Mouse (Mus musculus) hindbrain, postnatal 0 days (tissue): Measurements from ENCODE around the gene Ptprs. TPM values are rescaled to one million over a fixed set of nuclear protein-coding genes. Genes with fewer than 3 reads are reported as not detected.
A peak's percentile ranks its signal among the peaks of the same experiment; 100 is the strongest.

Source experiments
- ATAC-seq: fragments of 200-750 bp; cut with Nextera tagmentation; 2 replicates; pipeline ENCODE4 v1.8.0; 2017; ENCODE audit warnings: mild to moderate bottlenecking, moderate TSS enrichment, moderate library complexity
- DNase-seq: peaks from one replicate; pipeline ENCODE4 v3.0.0-alpha.2; 2015; ENCODE audit warnings: low spot score
- H3K27ac ChIP-seq: fragments of 300-500 bp; sonication (generic); 2 replicates; pipeline ENCODE4 v1.5.1; 2014; ENCODE audit warnings: mild to moderate bottlenecking
- H3K27me3 ChIP-seq: fragments of 300-500 bp; sonication (generic); 2 replicates; pipeline ENCODE4 v1.6.1; 2014; ENCODE audit warnings: low read length, mixed read lengths; ENCODE audit not compliant: insufficient read depth
- H3K36me3 ChIP-seq: fragments of 300-500 bp; sonication (generic); 2 replicates; pipeline ENCODE4 v1.6.1; 2014; ENCODE audit warnings: low read length, mixed read lengths; ENCODE audit not compliant: insufficient read depth
- H3K4me1 ChIP-seq: fragments of 300-500 bp; sonication (generic); 2 replicates; pipeline ENCODE4 v1.6.1; 2014; ENCODE audit warnings: antibody characterized with exemption, low read length, mixed read lengths; ENCODE audit not compliant: insufficient read depth
- H3K4me2 ChIP-seq: fragments of 300-500 bp; sonication (generic); 2 replicates; pipeline ENCODE4 v1.6.1; 2014; ENCODE audit warnings: low read depth, mild to moderate bottlenecking, low read length, moderate library complexity, mixed read lengths
- H3K4me3 ChIP-seq: fragments of 300-500 bp; sonication (generic); 2 replicates; pipeline ENCODE4 v1.5.1; 2014; ENCODE audit warnings: low read length
- H3K9ac ChIP-seq: fragments of 300-500 bp; sonication (generic); replicated peaks from 2 replicates; pipeline ENCODE4 v1.6.1; 2014; ENCODE audit warnings: mild to moderate bottlenecking, low read length, moderate library complexity, mixed read lengths
- H3K9me3 ChIP-seq: fragments of 300-500 bp; sonication (generic); 2 replicates; pipeline ENCODE4 v1.6.1; 2016; ENCODE audit warnings: low read length, mixed read lengths
- CTCF ChIP-seq: IDR thresholded peaks from 2 replicates; pipeline ENCODE4 v1.5.1; 2016; ENCODE audit warnings: antibody characterized with exemption, control low read depth, low read depth
- WGBS: fragments of 180-500 bp; shearing (Covaris S2); extraction: QIAGEN DNeasy Blood & Tissue Kit; methylation state at CpG from one replicate; pipeline ENCODE4 v1.1.7; 2014; 5-methylcytosine and 5-hydroxymethylcytosine counted together
- polyA plus RNA-seq: library from polyadenylated mRNA; unstranded; fragments of >200 nt; fragmentation: Nextera tagmentation; extraction: Ambion mirVana; gene quantifications from 2 replicates; pipeline ENCODE4 v1.2.1, GENCODE M21; 2015
- total RNA-seq: library from RNA; depleted of rRNA; stranded (reverse); fragments of >200 nt; gene quantifications from 2 replicates; pipeline ENCODE4 v1.2.3, GENCODE M21; 2014; rRNA removed

Gene Ptprs
- total RNA-seq: 869 and 913 TPM in 2 replicates
- polyA plus RNA-seq: 196 and 198 TPM in 2 replicates

DNA sequence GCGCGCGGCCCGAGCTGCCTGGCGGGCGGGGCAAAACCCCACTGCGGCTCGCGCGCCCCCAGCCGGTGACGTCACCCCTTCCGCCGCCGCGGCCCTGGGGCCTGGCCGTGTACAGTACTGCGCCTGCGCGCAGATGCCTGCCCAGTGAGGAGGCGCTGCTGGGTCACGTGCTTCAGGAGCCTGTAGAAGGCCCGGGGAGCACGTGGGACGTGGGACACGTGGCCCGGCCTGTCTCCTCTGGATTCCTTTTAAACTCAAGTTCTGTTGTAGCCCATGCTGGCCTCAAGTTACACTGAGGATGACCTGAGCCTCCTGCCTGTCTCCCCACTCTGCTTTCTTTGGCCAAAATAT lies at the start of gene Ptprs:
Gene Ptprs, minus strand, starts transcription at position 82 of the 351 bp plus-strand sequence.
- H3K27me3 ChIP-seq: no peaks in the 10 kb centered on the region
- TF ChIP-seq CTCF: 0 out of 2 replicates have a peak, but pooled peaks have one; percentile 1
- H3K9me3 ChIP-seq: no peaks in the 10 kb centered on the region
- WGBS: 0% methylated on average over 27 of the region's 27 CpGs
- DNase-seq: peak; percentile 99
- peak within 1 kb of the TSS; percentile 98 for H3K27ac ChIP-seq
- peak within 1 kb of the TSS; percentile 98 for H3K4me2 ChIP-seq
- H3K4me3 ChIP-seq: peak within 1 kb of the TSS; percentile 95
- 0 out of 2 replicates have a peak, but pooled peaks cover 7% of the 10 kb centered on the region for H3K4me1 ChIP-seq
- peak within 1 kb of the TSS; percentile 99 for H3K9ac ChIP-seq
- ATAC-seq: peak; percentile 92
- no peaks in the 10 kb centered on the region for H3K36me3 ChIP-seq

DNA sequence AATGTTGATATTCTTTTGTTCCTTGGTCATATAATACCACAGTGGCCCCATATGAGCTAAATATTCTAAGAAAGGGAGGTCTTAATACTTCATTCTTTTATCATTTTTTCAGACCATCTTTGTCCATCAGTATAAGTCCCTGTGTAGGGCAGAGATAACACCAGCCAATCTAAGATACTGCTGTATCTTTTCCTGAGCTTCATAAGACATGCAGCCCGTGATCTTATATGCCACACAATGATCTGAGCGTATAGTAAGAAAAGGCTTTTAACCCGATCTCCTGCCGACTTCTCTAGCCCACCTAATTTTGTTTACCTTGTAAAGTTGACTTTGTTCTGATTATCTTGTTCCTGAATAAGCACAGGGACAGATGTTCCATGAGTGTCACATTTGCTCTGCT lies 48.7 kb upstream of the Ptprs start:
- no peaks in the 10 kb centered on the region for H3K9me3 ChIP-seq
- DNase-seq (no peak), ATAC-seq (no peak)
- no peak overlapping the region for H3K27ac ChIP-seq
- no peaks in the 10 kb centered on the region for H3K27me3 ChIP-seq
- no peak overlapping the region for H3K4me2 ChIP-seq
- H3K4me1 ChIP-seq: no peaks in the 10 kb centered on the region
- WGBS: 76% methylated on average over 4 of the region's 4 CpGs
- H3K36me3 ChIP-seq: no peaks in the 10 kb centered on the region
- H3K9ac ChIP-seq: no peak overlapping the region
- no peak for TF ChIP-seq CTCF
- H3K4me3 ChIP-seq: no peak overlapping the region

DNA sequence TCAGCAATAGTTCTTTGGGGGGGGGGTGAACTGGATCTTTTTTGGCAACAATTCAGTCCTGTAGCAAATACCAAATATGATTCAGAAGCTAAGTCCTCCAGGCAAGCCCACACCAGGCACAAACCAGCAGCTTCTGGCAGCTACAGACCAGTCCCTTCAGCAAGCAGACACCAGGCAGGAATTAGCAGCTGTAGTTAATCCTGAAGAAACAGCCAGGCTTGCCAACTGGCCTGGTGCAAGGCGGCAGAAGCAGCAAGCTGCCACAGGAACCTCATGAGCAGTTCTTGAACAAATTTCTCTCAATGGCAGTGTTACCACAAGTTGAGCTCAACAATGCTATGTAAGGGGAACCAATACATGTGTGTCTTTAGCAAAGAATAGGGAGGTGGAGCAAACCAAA lies 46.5 kb upstream of the Ptprs start:
- no peaks in the 10 kb centered on the region for H3K9me3 ChIP-seq
- WGBS: 38% methylated on average over 1 of the region's 1 CpGs
- no peak for ATAC-seq
- H3K27ac ChIP-seq: no peak overlapping the region
- H3K4me1 ChIP-seq: no peaks in the 10 kb centered on the region
- no peak overlapping the region for H3K4me2 ChIP-seq
- no peak overlapping the region for H3K9ac ChIP-seq
- H3K27me3 ChIP-seq: no peaks in the 10 kb centered on the region
- no peak overlapping the region for H3K4me3 ChIP-seq
- TF ChIP-seq CTCF: no peak
- no peaks in the 10 kb centered on the region for H3K36me3 ChIP-seq
- no peak for DNase-seq

DNA sequence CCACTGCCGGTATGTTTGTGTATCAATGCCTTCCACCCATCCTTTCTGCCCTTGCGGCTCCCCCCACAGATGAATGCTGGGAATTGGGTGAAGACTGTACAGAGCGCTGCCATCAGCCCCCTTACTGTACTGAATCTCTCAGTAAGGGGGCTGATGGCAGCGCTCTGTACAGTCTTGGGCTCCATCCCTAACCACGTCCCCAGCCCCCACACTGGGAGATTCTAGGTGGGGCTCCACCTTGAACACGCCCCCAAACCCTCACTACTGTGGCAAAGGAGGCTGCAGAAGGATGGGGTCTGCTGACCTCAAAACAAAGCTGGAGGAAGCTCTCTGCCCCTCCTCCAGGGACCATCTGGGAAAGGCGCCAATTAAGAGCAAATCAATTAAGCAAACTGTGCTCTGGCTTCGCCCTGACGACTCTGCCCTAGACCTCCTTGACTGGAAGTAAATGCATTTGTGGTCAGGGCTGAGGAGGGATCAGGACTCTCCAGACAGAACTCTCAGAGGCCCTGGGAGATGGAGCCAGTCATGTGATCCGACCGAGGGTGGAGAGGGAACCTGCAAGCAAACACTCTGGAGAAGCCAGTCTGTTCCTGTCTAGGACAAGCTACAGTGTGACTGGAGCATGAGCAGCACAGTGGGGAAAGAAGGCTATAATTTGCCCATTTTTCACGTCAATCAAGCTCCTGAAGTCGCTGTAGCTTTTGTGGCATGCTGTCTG lies 39.6 kb upstream of the Ptprs start:
- TF ChIP-seq CTCF: no peak
- Histone ChIP-seq H3K4me1 (peaks cover 15% of the 10 kb centered on the region), H3K9ac (no peak overlapping the region), H3K4me3 (no peak overlapping the region), H3K27ac (no peak overlapping the region; the same call in 1 of the 2 replicates), H3K27me3 (peaks cover 15% of the 10 kb centered on the region), H3K36me3 (no peaks in the 10 kb centered on the region), H3K4me2 (peak overlapping the region; percentile 21; the same call in 1 of the 2 replicates), H3K9me3 (no peaks in the 10 kb centered on the region)
- ATAC-seq (peak; percentile 58), DNase-seq (peak; percentile 83)
- 5% methylated on average over 13 of the region's 13 CpGs for WGBS

DNA sequence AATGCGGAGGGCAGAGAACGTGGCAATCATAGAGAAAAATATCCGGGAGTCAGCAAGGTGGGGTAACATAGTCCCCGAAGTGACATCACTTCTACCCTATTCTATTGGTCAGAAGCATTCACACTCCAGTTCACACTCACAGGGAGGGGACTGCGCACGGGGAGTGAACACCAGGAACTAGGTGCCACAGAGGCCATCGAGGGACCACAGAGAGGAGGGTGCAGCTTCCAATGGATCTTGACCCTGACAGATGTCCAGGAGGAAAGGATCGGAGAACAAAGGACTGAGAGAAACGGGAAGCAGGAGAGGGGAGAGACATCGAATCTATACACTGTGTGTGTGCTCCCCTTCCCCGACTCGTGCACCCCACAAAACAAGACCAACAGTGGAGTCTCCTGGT lies 38.6 kb upstream of the Ptprs start:
- Histone ChIP-seq H3K9ac (no peak overlapping the region), H3K4me2 (no peak overlapping the region), H3K4me1 (peaks cover 22% of the 10 kb centered on the region), H3K9me3 (no peaks in the 10 kb centered on the region), H3K36me3 (no peaks in the 10 kb centered on the region), H3K27me3 (peaks cover 18% of the 10 kb centered on the region), H3K4me3 (no peak overlapping the region), H3K27ac (no peak overlapping the region)
- no peak for ATAC-seq
- 47% methylated on average over 12 of the region's 12 CpGs for WGBS
- no peak for TF ChIP-seq CTCF
- DNase-seq: no peak

GRCm38 (mm10) chr17:56514330-56514729 lies 38.0 kb upstream of the Ptprs start:
- DNase-seq (no peak), ATAC-seq (no peak)
- peaks cover 22% of the 10 kb centered on the region for H3K4me1 ChIP-seq
- no peak overlapping the region for H3K4me2 ChIP-seq
- no peaks in the 10 kb centered on the region for H3K36me3 ChIP-seq
- H3K9me3 ChIP-seq: no peaks in the 10 kb centered on the region
- TF ChIP-seq CTCF: no peak
- peaks cover 18% of the 10 kb centered on the region for H3K27me3 ChIP-seq
- no peak overlapping the region for H3K27ac ChIP-seq
- H3K4me3 ChIP-seq: no peak overlapping the region
- H3K9ac ChIP-seq: no peak overlapping the region

DNA sequence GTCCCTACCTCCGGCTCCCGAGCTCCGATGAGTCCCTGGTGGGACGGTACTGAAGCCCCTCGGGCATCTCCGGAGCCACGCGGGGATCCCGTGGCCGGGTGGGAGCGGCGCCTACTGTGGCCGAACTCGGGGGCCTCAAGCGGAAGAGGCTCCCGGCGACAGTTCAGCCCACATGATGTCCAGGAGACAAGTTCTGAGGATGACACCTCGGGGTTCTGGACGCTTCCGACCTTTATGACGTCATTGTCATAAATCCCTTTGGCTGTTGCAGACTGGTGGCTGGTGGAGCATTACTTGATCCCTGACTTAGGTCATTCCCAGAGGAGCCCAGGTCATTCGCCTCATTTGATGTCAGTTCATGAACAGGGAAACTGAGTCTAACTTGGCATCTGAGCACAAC lies 36.0 kb upstream of the Ptprs start, which contains the start of gene Znrf4:
Gene Znrf4, minus strand, starts transcription at position 122 of the 400 bp plus-strand sequence.
- 68% methylated on average over 22 of the region's 22 CpGs for WGBS
- Histone ChIP-seq H3K27me3 (peaks cover 18% of the 10 kb centered on the region), H3K9ac (no peak within 1 kb of the TSS)

More for the DNA sequence above, 36.0 kb upstream of the Ptprs start, which contains the start of gene Znrf4:
- ATAC-seq: no peak
- Histone ChIP-seq H3K4me1 (peaks cover 24% of the 10 kb centered on the region), H3K27ac (no peak within 1 kb of the TSS; the same call in 1 of the 2 replicates), H3K4me2 (peak within 1 kb of the TSS; percentile 35), H3K9me3 (no peaks in the 10 kb centered on the region), H3K36me3 (no peaks in the 10 kb centered on the region), H3K4me3 (peak within 1 kb of the TSS; percentile 23; the same call in 1 of the 2 replicates)
- no peak for TF ChIP-seq CTCF
- DNase-seq: no peak
